Mouse (Mus musculus): Measurements from ENCODE around the gene Fam240b.
"Not testable (repeated sequence)": the region's sequence is repeated elsewhere in the genome, so short reads cannot be mapped to it uniquely, and the experiment has no call there.

The Fam240b gene

GRCm38 (mm10) chr13:64497692-64498091 is at the start of gene Fam240b:
Gene Fam240b (minus strand): TSS chr13:64497792.
- no peak for DNase-seq (ENCODE audit: low spot score in 2 of 2)

- DNase-seq (ENCODE audit: low spot score in 2 of 2): no peak
Measured at GRCm38 (mm10) chr13:64530139-64530538, 32.5 kb upstream of the Fam240b start.

- DNase-seq (ENCODE audit: low spot score in 2 of 2): no peak
Measured at GRCm38 (mm10) chr13:64526515-64527285, 29.1 kb upstream of the Fam240b start.

- DNase-seq (ENCODE audit: low spot score in 2 of 2): no peak
Measured at GRCm38 (mm10) chr13:64514247-64514646, 16.7 kb upstream of the Fam240b start.

- no peak for DNase-seq (ENCODE audit: low spot score in 2 of 2)
Measured at GRCm38 (mm10) chr13:64511616-64512015, 14.0 kb upstream of the Fam240b start.

- no peak for DNase-seq (ENCODE audit: low spot score in 2 of 2)
Measured at GRCm38 (mm10) chr13:64507361-64507760, 9.8 kb upstream of the Fam240b start.

- no peak for DNase-seq (ENCODE audit: low spot score in 2 of 2)
Measured at GRCm38 (mm10) chr13:64502833-64503232, 5.2 kb upstream of the Fam240b start.

GRCm38 (mm10) chr13:64493586-64493985 is 4.0 kb downstream of the Fam240b start:
- no peak for DNase-seq (ENCODE audit: low spot score in 2 of 2)

- DNase-seq (ENCODE audit: low spot score in 2 of 2): no peak
Measured at GRCm38 (mm10) chr13:64489886-64490285, 7.7 kb downstream of the Fam240b start.

- no peak for DNase-seq (ENCODE audit: low spot score in 2 of 2)
Measured at GRCm38 (mm10) chr13:64479960-64480359, 17.6 kb downstream of the Fam240b start.

GRCm38 (mm10) chr13:64477968-64478367 is 19.6 kb downstream of the Fam240b start:
- DNase-seq (ENCODE audit: low spot score in 2 of 2): no peak

- DNase-seq (ENCODE audit: low spot score in 2 of 2): no peak
Measured at GRCm38 (mm10) chr13:64467886-64468285, 29.7 kb downstream of the Fam240b start.

- DNase-seq (ENCODE audit: low spot score in 2 of 2): no peak
Measured at GRCm38 (mm10) chr13:64465166-64465565, 32.4 kb downstream of the Fam240b start.

- DNase-seq (ENCODE audit: low spot score in 2 of 2): no peak
Measured at GRCm38 (mm10) chr13:64462581-64462980, 35.0 kb downstream of the Fam240b start.

GRCm38 (mm10) chr13:64458181-64458580 is 39.4 kb downstream of the Fam240b start:
- no peak for DNase-seq (ENCODE audit: low spot score in 2 of 2)

- DNase-seq (ENCODE audit: low spot score in 2 of 2): not testable (repeated sequence)
Measured at GRCm38 (mm10) chr13:64457225-64457978, 40.2 kb downstream of the Fam240b start.

- DNase-seq (ENCODE audit: low spot score in 2 of 2): no peak
Measured at GRCm38 (mm10) chr13:64450001-64450794, 47.4 kb downstream of the Fam240b start.

GRCm38 (mm10) chr13:64448729-64449128 is 48.9 kb downstream of the Fam240b start:
- no peak for DNase-seq (ENCODE audit: low spot score in 2 of 2)

GRCm38 (mm10) chr13:64447947-64448346 is 49.6 kb downstream of the Fam240b start:
- peak in 1 of 2 experiments; percentile 30 for DNase-seq (ENCODE audit: low spot score in 2 of 2)

GRCm38 (mm10) chr13:64445254-64445920 is 52.2 kb downstream of the Fam240b start:
- no peak for DNase-seq (ENCODE audit: low spot score in 2 of 2)

GRCm38 (mm10) chr13:64443263-64443894 is 54.2 kb downstream of the Fam240b start:
- peak; percentile 49 to 66 for DNase-seq (ENCODE audit: low spot score in 2 of 2)
